Mouse (Mus musculus): ENCODE data around the gene Hist2h2be. TPM values are rescaled to one million over a fixed set of nuclear protein-coding genes. Genes with fewer than 3 reads are reported as not detected.
"Not testable (repeated sequence)": the region's sequence is repeated elsewhere in the genome, so short reads cannot be mapped to it uniquely, and the experiment has no call there.

Hist2h2be gene
- total RNA-seq, 2 experiments from 2014 or later, result 2.9 to 3.0 TPM

GRCm38 (mm10) chr3:96250890-96251289, 30.0 kb downstream of the Hist2h2be start:
- no peak for DNase-seq (ENCODE audit: extremely low spot score in 1 of 2, low spot score in 2 of 2)
- intact Hi-C loops (cut with DNase I), result no loop called here

DNA sequence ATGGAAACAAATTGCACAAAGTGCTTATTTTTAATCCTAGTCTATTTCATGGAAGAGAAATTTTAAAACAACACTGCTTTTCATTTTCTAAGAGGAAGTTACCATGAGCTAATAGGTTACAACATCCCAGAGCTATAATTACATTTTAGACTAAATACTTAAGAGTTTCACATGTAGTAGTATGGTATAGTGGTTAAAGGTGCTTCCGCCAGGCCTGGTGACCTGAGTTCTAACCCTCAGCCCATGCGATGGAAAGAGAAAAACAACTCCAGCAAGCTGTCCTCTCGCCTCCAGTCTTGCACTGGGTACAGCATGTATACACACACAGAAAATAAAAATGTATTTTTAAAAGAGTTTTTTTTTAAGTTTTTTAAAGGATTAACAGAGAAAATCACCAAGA, 30.9 kb downstream of the Hist2h2be start:
- intact Hi-C loops (cut with DNase I), result no loop called here
- DNase-seq (ENCODE audit: extremely low spot score in 1 of 2, low spot score in 2 of 2), result no peak

GRCm38 (mm10) chr3:96254683-96255355, 33.9 kb downstream of the Hist2h2be start:
- DNase-seq (ENCODE audit: extremely low spot score in 1 of 2, low spot score in 2 of 2), result no peak
- intact Hi-C loops (cut with DNase I), result no loop called here

GRCm38 (mm10) chr3:96255926-96256593, 35.1 kb downstream of the Hist2h2be start:
- intact Hi-C loops (cut with DNase I), result no loop called here
- DNase-seq (ENCODE audit: extremely low spot score in 1 of 2, low spot score in 2 of 2), result no peak

DNA sequence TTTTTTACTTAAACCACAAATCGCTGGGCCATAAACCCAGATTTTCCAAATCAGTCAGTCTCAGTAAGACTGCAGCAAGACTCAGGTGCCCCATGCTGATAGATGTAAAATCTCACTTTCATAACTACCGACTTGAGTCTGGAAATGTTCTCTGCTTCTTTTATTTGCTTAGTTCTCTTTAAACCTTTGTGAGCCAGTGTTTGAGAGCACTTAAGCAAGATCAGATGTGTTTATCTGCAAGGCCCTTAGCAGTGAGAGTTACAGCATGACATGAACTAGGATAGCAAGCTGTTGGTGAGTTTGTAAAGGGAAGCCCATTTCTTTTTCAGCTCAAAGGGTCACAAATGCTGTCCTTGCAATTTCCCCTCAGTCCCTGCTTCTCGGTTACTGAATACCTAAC, 36.3 kb downstream of the Hist2h2be start:
- intact Hi-C loops (cut with DNase I), result no loop called here
- no peak for DNase-seq (ENCODE audit: extremely low spot score in 1 of 2, low spot score in 2 of 2)

- DNase-seq (ENCODE audit: extremely low spot score in 1 of 2, low spot score in 2 of 2), result no peak
- intact Hi-C loops (cut with DNase I), result no loop called here
Observed at GRCm38 (mm10) chr3:96260220-96260619, 39.3 kb downstream of the Hist2h2be start.

GRCm38 (mm10) chr3:96261623-96262022, 40.7 kb downstream of the Hist2h2be start:
- intact Hi-C loops (cut with DNase I), result no loop called here
- no peak for DNase-seq (ENCODE audit: extremely low spot score in 1 of 2, low spot score in 2 of 2)

- DNase-seq (ENCODE audit: extremely low spot score in 1 of 2, low spot score in 2 of 2), result peak; percentile 78 to 83
- intact Hi-C loops (cut with DNase I), result no loop called here
Observed at GRCm38 (mm10) chr3:96262216-96262875, 41.4 kb downstream of the Hist2h2be start.

GRCm38 (mm10) chr3:96262979-96263550, 42.1 kb downstream of the Hist2h2be start, which contains the start of gene Hist2h4:
TSS of gene Hist2h4 (minus strand) at chr3:96263311.
- DNase-seq (ENCODE audit: extremely low spot score in 1 of 2, low spot score in 2 of 2), result peak; percentile 93 to 98
- intact Hi-C loops (cut with DNase I), result no loop called here

GRCm38 (mm10) chr3:96263558-96264403, 42.9 kb downstream of the Hist2h2be start:
- peak in 1 of 2 experiments; percentile 45 for DNase-seq (ENCODE audit: extremely low spot score in 1 of 2, low spot score in 2 of 2)
- intact Hi-C loops (cut with DNase I), result no loop called here

DNA sequence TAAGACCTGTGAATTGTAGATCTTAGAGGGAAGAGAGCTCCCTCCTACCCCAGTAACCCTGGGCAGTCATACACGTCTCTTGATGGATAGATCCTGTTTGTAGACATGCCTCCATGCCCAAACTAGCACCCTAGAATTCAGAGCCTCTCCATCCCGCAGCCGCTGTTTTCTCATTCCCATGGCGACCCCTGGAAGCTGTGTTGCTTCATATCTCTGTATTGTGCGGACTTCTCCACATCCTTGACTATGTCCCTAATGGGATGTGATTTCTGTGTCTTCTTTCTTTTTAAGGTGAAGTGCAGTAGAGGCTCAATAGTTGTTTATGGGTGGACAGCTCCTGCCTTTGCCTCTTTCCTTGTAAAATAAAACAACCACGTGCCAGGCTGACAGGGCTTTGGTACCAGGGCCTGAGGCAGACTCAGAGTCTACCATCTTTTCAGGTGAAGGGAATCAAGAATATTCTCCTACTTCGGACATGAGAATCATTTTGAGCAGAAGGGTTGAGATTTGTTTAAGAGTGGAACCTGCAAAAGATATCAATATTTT, 43.6 kb downstream of the Hist2h2be start:
- intact Hi-C loops (cut with DNase I), result no loop called here
- DNase-seq (ENCODE audit: extremely low spot score in 1 of 2, low spot score in 2 of 2), result no peak

- intact Hi-C loops (cut with DNase I), result no loop called here
- DNase-seq (ENCODE audit: extremely low spot score in 1 of 2, low spot score in 2 of 2), result no peak
Observed at GRCm38 (mm10) chr3:96266132-96266710, 45.3 kb downstream of the Hist2h2be start.

GRCm38 (mm10) chr3:96267541-96267940, 46.6 kb downstream of the Hist2h2be start:
- no peak for DNase-seq (ENCODE audit: extremely low spot score in 1 of 2, low spot score in 2 of 2)
- intact Hi-C loops (cut with DNase I), result no loop called here

DNA sequence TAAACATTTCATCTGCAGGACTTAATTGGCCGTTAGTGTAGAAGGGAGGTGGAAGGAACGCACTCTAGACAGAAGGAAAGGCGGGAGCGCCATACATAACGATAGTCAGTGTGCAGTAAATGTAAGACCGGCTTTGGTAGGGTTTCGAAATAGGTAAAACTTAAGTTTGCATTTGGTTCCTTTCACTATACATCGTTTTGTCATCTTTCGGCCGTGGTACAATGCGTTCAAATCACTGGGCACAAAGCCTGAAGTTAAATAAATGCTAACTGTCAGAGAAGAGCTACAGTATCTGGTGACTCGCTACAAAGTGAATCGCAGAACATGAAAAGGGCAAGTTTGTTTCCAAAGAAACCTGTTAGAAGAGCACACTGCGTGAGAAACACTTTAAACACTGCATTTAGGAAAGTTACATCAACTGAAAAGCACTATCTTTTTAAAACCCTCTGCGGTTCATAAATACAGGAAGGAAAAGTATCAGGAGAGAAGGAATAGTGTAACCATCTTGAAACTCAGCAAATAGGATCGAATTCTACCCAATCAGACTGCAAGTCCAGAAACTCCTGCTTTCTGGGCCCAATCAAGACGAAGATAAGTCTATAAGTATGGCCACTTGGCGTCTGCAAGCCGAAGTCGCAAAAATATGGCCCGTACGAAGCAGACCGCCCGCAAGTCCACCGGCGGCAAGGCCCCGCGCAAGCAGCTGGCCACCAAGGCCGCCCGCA, 47.3 kb downstream of the Hist2h2be start, which contains the start of gene Hist2h3b:
Gene Hist2h3b, plus strand, starts transcription at position 604 of the 725 bp plus-strand sequence.
- intact Hi-C loops (cut with DNase I), result no loop called here
- peak; percentile 78 to 86 for DNase-seq (ENCODE audit: extremely low spot score in 1 of 2, low spot score in 2 of 2)

DNA sequence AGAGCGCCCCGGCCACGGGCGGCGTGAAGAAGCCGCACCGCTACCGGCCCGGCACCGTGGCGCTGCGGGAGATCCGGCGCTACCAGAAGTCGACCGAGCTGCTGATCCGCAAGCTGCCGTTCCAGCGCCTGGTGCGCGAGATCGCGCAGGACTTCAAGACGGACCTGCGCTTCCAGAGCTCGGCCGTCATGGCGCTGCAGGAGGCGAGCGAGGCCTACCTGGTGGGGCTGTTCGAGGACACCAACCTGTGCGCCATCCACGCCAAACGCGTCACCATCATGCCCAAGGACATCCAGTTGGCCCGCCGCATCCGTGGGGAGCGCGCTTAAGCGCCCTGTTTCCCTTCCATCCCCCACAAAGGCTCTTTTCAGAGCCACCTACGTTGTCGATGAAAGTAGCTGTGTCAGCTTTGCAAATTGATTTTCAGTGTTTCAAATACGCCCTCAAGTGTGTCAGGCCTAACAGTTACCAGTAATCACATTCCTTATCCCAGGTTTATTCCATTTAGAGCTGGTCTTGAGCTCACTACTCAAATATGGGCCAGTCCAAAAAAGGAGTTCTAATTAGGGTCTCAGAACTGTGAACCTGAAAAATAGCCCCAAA, 48.0 kb downstream of the Hist2h2be start:
- DNase-seq (ENCODE audit: extremely low spot score in 1 of 2, low spot score in 2 of 2); intact Hi-C loops (cut with DNase I): not testable (repeated sequence)

DNA sequence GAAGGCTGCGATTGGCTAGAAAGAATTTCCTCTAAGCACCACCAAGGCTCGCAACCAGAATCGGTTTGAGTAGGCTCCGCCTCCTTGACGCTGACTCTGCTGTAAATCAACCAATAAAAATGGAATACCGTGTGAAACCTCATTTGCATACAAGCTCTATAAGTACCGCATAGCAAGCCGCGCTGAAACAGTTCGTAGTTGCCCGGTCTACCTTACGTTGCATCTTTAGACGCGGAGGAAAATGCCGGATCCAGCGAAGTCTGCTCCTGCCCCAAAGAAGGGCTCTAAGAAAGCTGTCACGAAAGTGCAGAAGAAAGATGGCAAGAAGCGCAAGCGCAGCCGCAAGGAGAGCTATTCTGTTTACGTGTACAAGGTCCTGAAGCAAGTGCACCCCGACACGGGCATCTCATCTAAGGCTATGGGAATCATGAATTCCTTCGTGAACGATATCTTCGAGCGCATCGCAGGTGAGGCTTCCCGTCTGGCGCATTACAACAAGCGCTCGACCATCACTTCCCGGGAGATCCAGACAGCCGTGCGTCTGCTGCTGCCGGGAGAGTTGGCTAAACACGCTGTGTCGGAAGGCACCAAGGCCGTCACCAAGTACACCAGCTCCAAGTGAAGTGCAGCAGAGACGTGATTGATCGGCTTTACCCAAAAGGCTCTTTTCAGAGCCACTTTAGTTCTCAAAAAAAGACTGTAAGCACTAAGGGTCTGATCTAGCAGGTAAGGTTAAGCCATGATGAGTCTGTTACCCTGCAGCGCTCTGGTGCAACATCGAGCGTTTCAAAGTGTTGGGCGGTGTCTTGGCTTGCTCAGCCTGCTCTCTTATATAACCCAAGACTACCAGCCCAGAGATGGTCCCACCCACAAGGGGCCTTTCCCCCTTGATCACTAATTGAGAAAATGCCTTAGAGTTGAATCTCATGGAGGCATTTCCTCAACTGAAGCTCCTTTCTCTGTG, 48.9 kb downstream of the Hist2h2be start, which contains the start of gene Hist2h2bb:
Gene Hist2h2bb, plus strand, starts transcription at position 242 of the 964 bp plus-strand sequence.
- intact Hi-C loops (cut with DNase I), result no loop called here
- peak; percentile 93 to 95 for DNase-seq (ENCODE audit: extremely low spot score in 1 of 2, low spot score in 2 of 2)

All from left cerebral cortex, postnatal 10 days (tissue).